ENCODE assay signal across 8 mouse cellular contexts in the genomic region with DNA sequence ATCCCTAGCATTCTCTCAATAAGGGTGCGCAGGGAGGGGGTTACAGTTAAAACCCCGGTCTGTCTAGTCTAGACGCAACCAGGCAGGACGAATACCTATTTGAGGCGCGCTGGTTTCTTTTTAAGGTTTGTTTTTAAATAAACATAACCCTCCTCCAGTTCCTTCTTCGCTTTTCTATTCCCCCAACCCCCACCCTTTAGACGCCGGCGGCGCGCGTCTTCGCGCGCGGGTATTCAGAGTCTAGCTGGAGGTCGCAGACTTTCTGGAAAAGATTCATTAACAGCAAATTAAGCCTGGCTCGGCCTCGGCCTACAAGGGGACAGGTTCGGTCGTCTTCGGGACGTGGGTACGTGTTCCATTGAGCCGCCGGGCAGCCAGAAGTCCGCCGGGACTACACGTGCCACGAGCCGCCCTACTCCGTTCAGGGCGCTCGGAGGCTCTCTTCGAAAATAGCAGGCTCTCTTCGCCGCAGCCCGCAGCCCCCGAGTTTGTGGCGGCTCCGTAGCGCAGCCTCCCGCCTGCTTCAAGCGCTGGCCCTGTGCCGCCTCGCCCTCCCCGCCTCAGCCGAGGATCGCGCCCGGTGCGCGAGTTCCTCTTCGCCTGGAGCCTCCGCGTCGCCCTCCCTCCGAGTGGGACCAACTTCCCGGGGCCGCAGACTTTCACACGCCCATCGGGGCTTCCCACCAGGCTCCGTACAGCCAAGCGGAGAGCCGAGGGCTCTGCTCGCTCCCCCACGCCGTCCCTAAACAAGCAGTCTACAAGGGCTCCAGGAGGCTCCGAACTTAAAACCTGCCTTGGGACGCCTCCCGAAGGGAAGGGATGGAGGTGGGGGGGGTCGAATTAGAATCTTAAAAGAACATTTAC.
A peak's percentile ranks its signal among the peaks of the same experiment; 100 is the strongest.
DNase-seq lines count a peak whose midpoint lies in the region; ATAC-seq and TF ChIP-seq lines count a peak whose summit lies in the region.

No protein-coding gene starts in this region.

- peaks cover 0 to under 1% of the 10 kb centered on the region in 2 experiments; a peak in 1 of 4 replicates for H3K4me1 ChIP-seq in ES-E14 (ENCODE audit: control insufficient read depth in 2 of 2, insufficient read depth in 2 of 2, low read length in 2 of 2, poor library complexity in 1 of 2)
- H3K4me1 ChIP-seq in embryonic facial prominence, embryonic 13.5 days, result peaks cover 22% of the 10 kb centered on the region
- peaks cover 9% of the 10 kb centered on the region; the same call in 1 of the 2 replicates for H3K4me1 ChIP-seq in limb, embryonic 14.5 days (ENCODE audit: control insufficient read depth, insufficient read depth, low read length)
- peaks cover 11% of the 10 kb centered on the region for H3K4me1 ChIP-seq in midbrain, embryonic 16.5 days (ENCODE audit: control insufficient read depth, insufficient read depth, low read length)

- peaks cover 97% of the 10 kb centered on the region for H3K27me3 ChIP-seq in embryonic facial prominence, embryonic 13.5 days
- H3K27me3 ChIP-seq in limb, embryonic 14.5 days (ENCODE audit: control insufficient read depth, insufficient read depth, low read length), result peaks cover 34% of the 10 kb centered on the region
- peaks cover 11% of the 10 kb centered on the region for H3K27me3 ChIP-seq in midbrain, embryonic 16.5 days (ENCODE audit: control insufficient read depth, insufficient read depth, low read depth, low read length)

- peak; percentile 95 for DNase-seq in heart, adult 11 months
- DNase-seq in heart, adult 8-10 months (ENCODE audit: low spot score), result no peak
- no peak for DNase-seq in ES-E14 (ENCODE audit: low read depth, low spot score)
- DNase-seq in heart, postnatal 36 days, result peak; percentile 54 to 61
- no peak for DNase-seq in limb, embryonic 14.5 days (ENCODE audit: low spot score)
- DNase-seq in frontal cortex, postnatal 36 days (ENCODE audit: low spot score in 2 of 2), result no peak

- H3K36me3 ChIP-seq in ES-E14 (ENCODE audit: control insufficient read depth, insufficient read depth, low read length, poor library complexity, severe bottlenecking), result no peaks in the 10 kb centered on the region
- H3K36me3 ChIP-seq in embryonic facial prominence, embryonic 13.5 days, result no peaks in the 10 kb centered on the region
- no peaks in the 10 kb centered on the region for H3K36me3 ChIP-seq in limb, embryonic 14.5 days (ENCODE audit: control insufficient read depth, insufficient read depth, low read length)
- H3K36me3 ChIP-seq in midbrain, embryonic 16.5 days (ENCODE audit: control insufficient read depth, insufficient read depth, low read length), result no peaks in the 10 kb centered on the region

- 4% methylated on average over 73 of the region's 73 CpGs for WGBS in embryonic facial prominence, embryonic 13.5 days
- 5% methylated on average over 70 of the region's 73 CpGs for WGBS in limb, embryonic 14.5 days
- WGBS in midbrain, embryonic 16.5 days, result 2% methylated on average over 64 of the region's 73 CpGs

- in situ Hi-C loops in ES-E14 (cut with MboI; ENCODE audit: low sequenced_read_pairs in 2 of 2, unreplicated experiment in 2 of 2), result loop anchor here (10.0 to 25.0 kb wide), 3 partner anchors 74 to 441 kb away; no protein-coding TSS in a partner anchor

- no peaks in the 10 kb centered on the region for H3K9me3 ChIP-seq in ES-E14 (ENCODE audit: control insufficient read depth, insufficient read depth, low read depth, low read length)
- no peaks in the 10 kb centered on the region for H3K9me3 ChIP-seq in embryonic facial prominence, embryonic 13.5 days
- H3K9me3 ChIP-seq in limb, embryonic 14.5 days (ENCODE audit: control insufficient read depth, low read length), result no peaks in the 10 kb centered on the region
- H3K9me3 ChIP-seq in midbrain, embryonic 16.5 days (replicated peaks; ENCODE audit: control insufficient read depth, low read length, poor library complexity, severe bottlenecking), result no peaks in the 10 kb centered on the region

- H3K4me2 ChIP-seq in embryonic facial prominence, embryonic 13.5 days, result peak overlapping the region; percentile 79
- peak overlapping the region; percentile 80 for H3K4me2 ChIP-seq in limb, embryonic 14.5 days (replicated peaks; ENCODE audit: low read depth, low read length, severe bottlenecking)
- H3K4me2 ChIP-seq in midbrain, embryonic 16.5 days (ENCODE audit: low read length), result peak overlapping the region; percentile 71

- TF ChIP-seq POLR2A in limb, embryonic 14.5 days (IDR thresholded peaks at IDR 0.05; ENCODE audit: borderline replicate concordance, extremely low read depth, insufficient read depth, insufficient read length), result no peak

- intact Hi-C loops in heart, postnatal 36 days (cut with DNase I), result loop anchor here (2.0 to 5.0 kb wide), 5 partner anchors 56 to 276 kb away; no protein-coding TSS in a partner anchor

- ATAC-seq in embryonic facial prominence, embryonic 13.5 days (ENCODE audit: insufficient number of reproducible peaks, insufficient read depth, low FRiP score, low TSS enrichment, low read depth), result no peak
- ATAC-seq in limb, embryonic 14.5 days (ENCODE audit: low FRiP score, low read depth), result 0 out of 2 replicates have a peak, but pooled peaks have one; percentile 2
- no peak for ATAC-seq in midbrain, embryonic 16.5 days

- H3K27ac ChIP-seq in ES-E14 (ENCODE audit: insufficient read depth, low read depth, low read length, poor library complexity, severe bottlenecking), result no peak overlapping the region
- peak overlapping the region; percentile 76; the same call in 1 of the 2 replicates for H3K27ac ChIP-seq in embryonic facial prominence, embryonic 13.5 days
- peak overlapping the region; percentile 82; the same call in 1 of the 2 replicates for H3K27ac ChIP-seq in limb, embryonic 14.5 days (replicated peaks; ENCODE audit: low read depth, low read length)
- H3K27ac ChIP-seq in midbrain, embryonic 16.5 days (ENCODE audit: low read length), result peak overlapping the region; percentile 89

- peak overlapping the region; percentile 47 for H3K9ac ChIP-seq in ES-E14 (ENCODE audit: insufficient read depth, low read depth, low read length, poor library complexity, severe bottlenecking)
- H3K9ac ChIP-seq in embryonic facial prominence, embryonic 13.5 days, result peak overlapping the region; percentile 76
- peak overlapping the region; percentile 68 for H3K9ac ChIP-seq in limb, embryonic 14.5 days (ENCODE audit: low read depth, low read length, severe bottlenecking)
- H3K9ac ChIP-seq in midbrain, embryonic 16.5 days (ENCODE audit: low read depth, low read length), result peak overlapping the region; percentile 76

- H3K4me3 ChIP-seq in ES-E14 (ENCODE audit: insufficient read depth in 1 of 2, low read depth in 1 of 2, low read length in 2 of 2, poor library complexity in 1 of 2, severe bottlenecking in 1 of 2), result peak overlapping the region; percentile 20 to 62; a peak in 3 of 4 replicates
- H3K4me3 ChIP-seq in embryonic facial prominence, embryonic 13.5 days, result peak overlapping the region; percentile 58
- H3K4me3 ChIP-seq in limb, embryonic 14.5 days (replicated peaks; ENCODE audit: low read length), result peak overlapping the region; percentile 59
- H3K4me3 ChIP-seq in midbrain, embryonic 16.5 days (ENCODE audit: low read depth, low read length), result peak overlapping the region; percentile 60

TF ChIP-seq in ES-E14, 5 proteins besides CTCF, POLR2A, EP300 and RAD21:
- TF ChIP-seq ZC3H11A (IDR thresholded peaks at IDR 0.05; ENCODE audit: borderline replicate concordance, low read depth, low read length), result no peak
- TF ChIP-seq CHD2 (IDR thresholded peaks at IDR 0.05; ENCODE audit: low read depth, low read length), result no peak
- TF ChIP-seq ZNF384 (IDR thresholded peaks at IDR 0.05; ENCODE audit: low read depth, low read length), result no peak
- no peak for TF ChIP-seq MAFK (IDR thresholded peaks at IDR 0.05; ENCODE audit: insufficient read depth, low read depth, low read length)
- TF ChIP-seq HCFC1 (IDR thresholded peaks at IDR 0.05; ENCODE audit: borderline replicate concordance, insufficient read depth, low read length), result 0 out of 2 replicates have a peak, but pooled peaks have one; percentile 17
TF ChIP-seq in ES-E14: peak in this region for 1.

Comparison
In these comparisons a context has a peak if more than half of its experiments do, and no peak if none do; other contexts are left out.
1. DNase-seq: peak in heart, adult 11 months (single experiment) and heart, postnatal 36 days (2 of 2); none in heart, adult 8-10 months (single experiment), ES-E14 (single experiment), limb, embryonic 14.5 days (single experiment) and frontal cortex, postnatal 36 days (0 of 2).
2. Peak in every context shown above with its lines, with median percentiles within 50 percentile points of each other: H3K4me3 ChIP-seq, H3K9ac ChIP-seq and H3K4me2 ChIP-seq.